Mouse (Mus musculus) hematopoietic stem cell, adult 5-6 weeks (primary cell): ENCODE results near the gene Vmn1r95. TPM values are rescaled to one million over a fixed set of nuclear protein-coding genes. Genes with fewer than 3 reads are reported as not detected.
"Not testable (repeated sequence)": the region's sequence is repeated elsewhere in the genome, so short reads cannot be mapped to it uniquely, and the experiment has no call there.

Source experiments
- ATAC-seq, 2 experiments: fragments of 125-278 bp in 1 of 2; replicated peaks in 1 of 2; 2 replicates each; pipeline ENCODE4 v1.8.0; 2016 to 2017; ENCODE audit warnings: inconsistent platforms in 2 of 2, mild to moderate bottlenecking in 2 of 2, moderate number of reproducible peaks in 2 of 2, low read depth in 1 of 2, moderate TSS enrichment in 1 of 2; ENCODE audit not compliant: low FRiP score in 2 of 2, poor library complexity in 2 of 2, severe bottlenecking in 2 of 2, insufficient read depth in 1 of 2, low TSS enrichment in 1 of 2
- total RNA-seq: library from RNA; stranded (forward); fragments of 172-1452, 232-1000 nt; gene quantifications from 2 replicates; pipeline ENCODE4 v1.2.3, GENCODE M21; 2017

Vmn1r95 gene
- not detected in 2 replicates for total RNA-seq

DNA sequence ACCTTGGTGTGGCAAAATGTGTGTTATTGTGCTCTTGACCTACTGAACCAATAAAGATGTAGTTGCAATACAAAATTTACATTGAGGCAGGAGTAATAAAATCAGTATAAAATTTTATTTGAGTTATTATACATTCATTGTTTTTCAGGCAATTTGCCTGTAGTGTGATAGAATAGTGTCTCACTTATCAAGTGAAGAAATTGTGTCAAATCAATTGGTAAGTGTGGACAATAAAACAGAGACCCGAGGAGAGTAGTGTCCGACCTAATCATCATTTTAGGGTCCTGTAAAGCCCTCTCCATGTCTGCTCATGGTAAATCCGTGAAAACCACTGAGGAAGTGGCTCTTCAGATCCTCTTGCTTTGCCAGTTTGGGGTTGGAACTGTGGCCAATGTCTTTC, at the start of gene Vmn1r95:
Gene Vmn1r95 (plus strand): TSS at position 301 of the 400 bp plus-strand sequence.
- ATAC-seq: not testable (repeated sequence)

DNA sequence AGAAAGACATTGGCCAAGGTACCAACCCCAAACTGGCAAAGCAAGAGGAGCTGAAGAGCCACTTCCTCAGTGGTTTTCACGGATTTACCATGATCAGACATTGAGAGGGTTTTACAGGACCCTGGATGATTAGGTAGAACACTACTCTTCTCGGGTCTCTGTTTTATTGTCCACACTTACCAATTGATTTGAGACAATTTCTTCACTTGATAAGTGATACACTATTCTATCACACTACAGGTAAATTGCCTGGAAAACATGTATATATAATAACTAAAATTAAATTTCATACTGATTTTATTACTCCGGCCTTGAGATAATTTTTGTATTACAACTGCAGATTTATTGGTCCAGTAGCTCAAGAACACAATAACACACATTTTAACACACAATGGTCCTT, 25.2 kb upstream of the Vmn1r95 start, which contains the start of gene Vmn1r94:
Gene Vmn1r94 (minus strand): TSS at position 101 of the 400 bp plus-strand sequence.
- not testable (repeated sequence) for ATAC-seq

DNA sequence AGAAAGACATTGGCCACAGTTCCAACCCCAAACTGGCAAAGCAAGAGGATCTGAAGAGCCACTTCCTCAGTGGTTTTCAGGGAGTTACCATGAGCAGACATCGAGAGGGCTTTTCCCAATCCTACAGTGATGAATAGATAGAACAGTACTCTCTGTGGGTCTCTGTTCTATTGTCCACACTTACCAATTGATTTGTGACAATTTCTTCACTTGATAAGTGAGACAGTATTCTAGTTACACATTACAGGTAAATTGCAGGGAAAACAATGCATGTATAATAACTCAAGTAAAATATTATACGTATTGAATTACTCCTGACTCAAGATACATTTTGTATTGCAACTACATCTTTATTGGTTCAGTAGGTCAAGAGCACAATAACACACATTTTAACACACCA, 12.0 kb downstream of the Vmn1r95 start, which contains the start of gene Gm6164:
Gene Gm6164 (minus strand): TSS at position 101 of the 400 bp plus-strand sequence.
- not testable (repeated sequence) for ATAC-seq

DNA sequence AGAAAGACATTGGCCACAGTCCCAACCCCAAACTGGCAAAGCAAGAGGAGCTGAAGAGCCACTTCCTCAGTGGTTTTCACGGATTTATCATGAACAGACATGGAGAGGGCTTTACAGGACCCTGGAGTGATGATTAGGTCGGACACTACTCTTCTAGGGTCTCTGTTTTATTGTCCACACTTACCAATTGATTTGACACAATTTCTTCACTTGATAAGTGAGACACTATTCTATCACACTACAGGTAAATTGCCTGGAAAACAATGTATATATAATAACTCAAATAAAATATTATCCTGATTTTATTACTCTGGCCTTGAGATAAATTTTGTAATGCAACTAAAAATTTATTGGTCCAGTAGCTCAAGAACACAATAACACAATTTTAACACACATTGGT, 40.2 kb downstream of the Vmn1r95 start, which contains the start of gene Gm4498:
Gene Gm4498 (minus strand): TSS at position 101 of the 400 bp plus-strand sequence.
- ATAC-seq: not testable (repeated sequence)

Other genes with a start within 250 kb of the Vmn1r95 start
- not detected in 2 replicates for gene Igsf23, start 243.0 kb upstream of the Vmn1r95 start, total RNA-seq
- gene Ceacam20, start 228.3 kb upstream of the Vmn1r95 start, total RNA-seq: not detected in 2 replicates
- gene Nlrp9b, start 202.2 kb upstream of the Vmn1r95 start, total RNA-seq: not detected in 2 replicates
- not detected in 2 replicates for gene Vmn1r91, start 94.0 kb upstream of the Vmn1r95 start, total RNA-seq
- not detected in 2 replicates for gene Gm16442, start 71.1 kb upstream of the Vmn1r95 start, total RNA-seq
- gene Vmn1r93, start 54.6 kb upstream of the Vmn1r95 start, total RNA-seq: not detected in 2 replicates
- gene Vmn1r94, start 25.3 kb upstream of the Vmn1r95 start, total RNA-seq: not detected in 2 replicates
- gene Gm6164, start 11.9 kb downstream of the Vmn1r95 start, total RNA-seq: not detected in 2 replicates
- not detected in 2 replicates for gene Gm4498, start 40.1 kb downstream of the Vmn1r95 start, total RNA-seq
- not detected in 2 replicates for gene Gm5890, start 69.1 kb downstream of the Vmn1r95 start, total RNA-seq
- not detected in 2 replicates for gene Gm4133, start 140.4 kb downstream of the Vmn1r95 start, total RNA-seq
- gene Gm5728, start 181.7 kb downstream of the Vmn1r95 start, total RNA-seq: not detected in 2 replicates
- gene Vmn1r100, start 224.2 kb downstream of the Vmn1r95 start, total RNA-seq: not detected in 2 replicates
- gene Vmn1r101, start 248.9 kb downstream of the Vmn1r95 start, total RNA-seq: not detected in 2 replicates